Mouse (Mus musculus): Measurements from ENCODE around the gene Atrn. TPM values are rescaled to one million over a fixed set of nuclear protein-coding genes. Genes with fewer than 3 reads are reported as not detected.

Atrn gene
- polyA plus RNA-seq, 1 experiment: 37.7 TPM

DNA sequence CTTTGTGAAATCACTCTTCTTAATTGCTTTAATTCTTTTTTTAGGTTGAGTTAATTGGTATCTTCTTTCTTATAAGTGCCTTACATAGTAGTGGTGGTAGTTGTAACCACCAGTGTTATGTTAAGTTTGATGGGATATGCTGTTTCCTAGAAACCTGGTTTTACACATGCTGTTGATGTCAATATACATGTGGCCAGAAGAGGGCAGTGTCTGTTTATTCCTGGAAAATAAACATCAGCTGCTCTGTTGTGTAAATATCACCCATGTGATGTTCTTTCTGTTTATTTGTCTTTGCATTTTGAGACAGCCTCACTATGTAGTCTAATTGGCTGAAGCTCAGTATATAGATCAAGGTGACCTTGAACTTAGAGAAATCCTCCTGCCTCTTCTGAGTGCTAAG is 55.6 kb downstream of the Atrn start:
- peak; percentile 70 for DNase-seq (ENCODE audit: low read depth)
- TF ChIP-seq POLR2A (IDR thresholded peaks at IDR 0.05; ENCODE audit: borderline replicate concordance, extremely low read depth, insufficient read depth, insufficient read length, poor library complexity, severe bottlenecking) (no peak), CTCF (IDR thresholded peaks at IDR 0.05; ENCODE audit: borderline replicate concordance, extremely low read depth, insufficient read depth, insufficient read length) (peak; percentile 37; the same call in 1 of the 2 replicates)

DNA sequence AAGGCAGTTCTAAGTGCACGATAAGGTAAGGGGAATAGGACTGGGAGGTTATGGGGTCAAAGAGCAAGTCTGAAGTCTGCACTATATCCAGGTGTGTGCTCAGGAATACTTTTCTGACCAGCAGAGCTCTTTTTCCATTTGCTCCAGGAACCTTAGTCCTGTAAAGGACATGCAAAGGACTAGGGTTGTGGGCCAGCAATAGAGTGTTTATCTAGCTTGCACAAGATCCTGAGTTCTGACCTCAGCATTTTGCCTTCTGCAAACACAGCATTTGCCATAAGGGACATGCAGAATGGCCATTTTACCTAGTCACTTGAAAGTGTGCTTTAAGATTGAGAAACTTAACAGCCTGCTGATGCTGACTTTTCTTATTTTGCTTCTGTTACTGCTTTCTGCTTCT is 58.7 kb downstream of the Atrn start:
- TF ChIP-seq CTCF (IDR thresholded peaks at IDR 0.05; ENCODE audit: borderline replicate concordance, extremely low read depth, insufficient read depth, insufficient read length): no peak
- no peak for TF ChIP-seq POLR2A (IDR thresholded peaks at IDR 0.05; ENCODE audit: borderline replicate concordance, extremely low read depth, insufficient read depth, insufficient read length, poor library complexity, severe bottlenecking)
- no peak for DNase-seq (ENCODE audit: low read depth)

DNA sequence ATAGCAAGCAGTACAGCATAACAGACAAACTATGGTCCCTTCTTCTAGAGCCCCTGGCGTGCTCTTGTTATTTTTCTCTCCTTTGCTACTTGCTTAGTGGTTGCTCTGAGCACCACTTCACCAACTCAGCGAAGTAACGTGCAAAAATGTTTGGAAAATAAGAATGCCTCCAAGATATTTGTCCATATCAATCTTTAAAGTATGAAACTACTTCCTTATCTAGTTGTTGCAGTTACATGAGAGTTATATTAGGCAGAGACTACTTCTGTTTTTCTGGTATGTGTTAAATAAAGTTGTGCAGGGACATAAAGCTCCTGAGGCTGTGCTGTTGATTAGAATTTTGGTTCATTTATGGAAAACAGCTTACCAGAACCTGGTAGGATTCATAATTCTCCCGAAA is 64.7 kb downstream of the Atrn start:
- TF ChIP-seq CTCF (IDR thresholded peaks at IDR 0.05; ENCODE audit: borderline replicate concordance, extremely low read depth, insufficient read depth, insufficient read length) (no peak), POLR2A (IDR thresholded peaks at IDR 0.05; ENCODE audit: borderline replicate concordance, extremely low read depth, insufficient read depth, insufficient read length, poor library complexity, severe bottlenecking) (no peak)
- no peak for DNase-seq (ENCODE audit: low read depth)

DNA sequence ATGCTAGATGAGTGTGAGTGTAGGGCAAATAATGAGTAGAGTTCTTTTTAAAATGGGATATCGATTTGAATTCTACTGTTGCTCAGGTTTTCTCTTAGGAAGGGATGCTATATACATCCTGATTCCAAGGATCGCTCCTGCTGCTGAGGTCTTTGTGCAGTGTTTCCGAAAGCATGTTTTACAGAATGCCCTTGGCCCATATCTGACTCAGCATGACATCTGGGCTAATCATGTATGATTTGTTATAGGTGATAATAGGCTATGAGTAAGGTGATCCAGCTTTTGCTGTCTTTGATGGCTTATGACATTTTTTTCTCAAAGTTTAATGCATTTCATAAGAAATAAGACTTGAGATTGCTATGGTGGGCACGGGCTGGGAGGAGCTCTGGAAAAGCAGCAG is 66.1 kb downstream of the Atrn start:
- TF ChIP-seq POLR2A (IDR thresholded peaks at IDR 0.05; ENCODE audit: borderline replicate concordance, extremely low read depth, insufficient read depth, insufficient read length, poor library complexity, severe bottlenecking) (no peak), CTCF (IDR thresholded peaks at IDR 0.05; ENCODE audit: borderline replicate concordance, extremely low read depth, insufficient read depth, insufficient read length) (no peak)
- DNase-seq (ENCODE audit: low read depth): no peak

DNA sequence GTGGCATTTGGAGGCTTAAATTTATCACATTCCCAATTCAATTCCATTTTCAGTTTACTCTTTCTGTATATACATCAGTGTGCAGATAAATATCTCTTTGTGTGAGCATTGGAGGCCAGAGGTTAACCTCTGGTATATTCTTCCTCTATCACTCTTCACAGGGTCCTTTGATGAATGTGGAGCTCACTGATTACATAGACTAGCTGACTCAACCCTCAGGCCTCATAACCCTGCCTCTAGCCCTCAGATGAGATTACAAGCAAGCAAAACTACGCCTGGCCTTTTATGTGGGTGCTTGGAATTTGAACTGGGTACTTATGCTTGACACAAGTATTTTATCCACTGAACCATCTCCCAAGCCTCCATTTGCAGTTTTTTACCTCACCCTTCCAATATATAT is 68.6 kb downstream of the Atrn start:
- no peak for DNase-seq (ENCODE audit: low read depth)
- TF ChIP-seq CTCF (IDR thresholded peaks at IDR 0.05; ENCODE audit: borderline replicate concordance, extremely low read depth, insufficient read depth, insufficient read length): no peak
- TF ChIP-seq POLR2A (IDR thresholded peaks at IDR 0.05; ENCODE audit: borderline replicate concordance, extremely low read depth, insufficient read depth, insufficient read length, poor library complexity, severe bottlenecking): no peak

DNA sequence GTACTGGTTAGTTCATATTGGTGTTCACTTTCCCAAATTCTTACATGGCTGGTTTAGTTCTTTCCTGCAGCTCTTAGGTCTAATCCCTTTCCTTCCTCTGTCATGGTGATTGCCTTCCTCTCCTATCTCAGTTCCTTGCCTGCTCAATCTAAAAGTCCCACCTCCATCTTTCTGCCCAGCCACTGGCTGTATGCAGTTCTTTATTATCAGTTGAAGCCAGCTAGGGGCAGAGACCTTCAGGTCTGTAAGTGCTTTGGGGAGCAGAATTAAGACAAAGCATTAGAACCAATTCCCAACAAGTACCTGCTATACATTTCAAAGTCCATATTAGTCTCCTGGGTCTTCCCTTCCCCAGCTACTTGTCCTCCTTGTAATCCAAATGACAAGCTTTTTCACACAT is 71.3 kb downstream of the Atrn start:
- DNase-seq (ENCODE audit: low read depth): no peak
- TF ChIP-seq POLR2A (IDR thresholded peaks at IDR 0.05; ENCODE audit: borderline replicate concordance, extremely low read depth, insufficient read depth, insufficient read length, poor library complexity, severe bottlenecking) (no peak), CTCF (IDR thresholded peaks at IDR 0.05; ENCODE audit: borderline replicate concordance, extremely low read depth, insufficient read depth, insufficient read length) (no peak)

DNA sequence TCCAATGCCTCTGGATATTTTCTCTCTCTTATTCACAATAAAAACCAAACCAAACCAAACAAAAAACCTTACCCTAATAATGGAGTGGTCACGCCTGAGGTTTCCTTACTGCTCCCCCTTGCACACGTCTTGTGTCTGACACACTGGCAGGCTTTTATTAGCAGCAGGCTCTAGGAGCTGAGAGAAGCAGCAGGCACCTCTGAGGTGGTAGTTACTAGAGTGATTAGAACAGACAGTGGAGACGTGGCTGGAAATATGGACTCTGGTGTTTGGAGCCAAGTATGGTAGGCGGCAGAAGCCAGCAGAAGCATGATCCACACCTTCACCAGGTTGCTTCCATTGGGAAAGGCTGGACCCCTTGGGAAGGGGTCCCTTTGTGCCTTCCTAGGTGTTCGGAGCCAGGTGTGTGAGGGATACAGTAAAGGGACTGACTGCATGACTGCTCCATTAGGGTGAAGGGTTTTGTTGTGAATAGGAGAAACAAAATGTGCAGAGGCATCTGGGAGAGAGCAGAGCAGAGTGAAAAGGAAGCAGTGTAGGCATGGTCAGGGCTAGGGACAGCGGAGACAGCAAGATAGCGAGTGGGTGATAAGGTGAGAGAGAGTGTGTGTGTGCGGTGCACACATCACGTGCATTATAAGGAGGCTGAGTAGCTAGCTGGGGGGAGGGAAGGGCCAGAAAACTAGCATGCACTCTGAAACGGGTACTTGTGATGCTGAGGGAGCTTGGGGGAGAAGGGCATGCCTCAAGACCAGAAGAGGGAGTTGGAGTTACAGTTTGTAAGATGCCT is 72.0 kb downstream of the Atrn start:
- TF ChIP-seq POLR2A (IDR thresholded peaks at IDR 0.05; ENCODE audit: borderline replicate concordance, extremely low read depth, insufficient read depth, insufficient read length, poor library complexity, severe bottlenecking): no peak
- TF ChIP-seq CTCF (IDR thresholded peaks at IDR 0.05; ENCODE audit: borderline replicate concordance, extremely low read depth, insufficient read depth, insufficient read length): no peak

DNA sequence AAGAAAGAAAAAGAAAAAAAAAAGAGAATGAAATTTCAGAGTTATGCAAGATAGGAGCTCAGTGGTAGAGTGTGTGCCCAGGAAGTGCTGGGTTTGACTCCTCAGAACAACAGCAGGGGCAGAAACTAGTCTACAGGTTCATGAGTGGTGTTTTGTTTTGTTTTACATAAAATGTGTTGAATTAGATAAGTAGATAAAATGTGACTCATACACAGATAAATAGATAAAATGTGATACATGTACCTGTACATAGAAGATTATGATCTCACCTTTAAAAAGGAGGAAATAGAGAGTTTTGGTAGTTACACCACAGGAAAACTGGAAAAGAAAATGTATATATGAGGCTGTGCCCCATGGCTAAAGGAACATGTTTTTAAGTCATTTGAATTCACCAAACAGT is 72.8 kb downstream of the Atrn start:
- no peak for DNase-seq (ENCODE audit: low read depth)

More for the DNA sequence above, 72.0 kb downstream of the Atrn start:
- no peak for DNase-seq (ENCODE audit: low read depth)

DNA sequence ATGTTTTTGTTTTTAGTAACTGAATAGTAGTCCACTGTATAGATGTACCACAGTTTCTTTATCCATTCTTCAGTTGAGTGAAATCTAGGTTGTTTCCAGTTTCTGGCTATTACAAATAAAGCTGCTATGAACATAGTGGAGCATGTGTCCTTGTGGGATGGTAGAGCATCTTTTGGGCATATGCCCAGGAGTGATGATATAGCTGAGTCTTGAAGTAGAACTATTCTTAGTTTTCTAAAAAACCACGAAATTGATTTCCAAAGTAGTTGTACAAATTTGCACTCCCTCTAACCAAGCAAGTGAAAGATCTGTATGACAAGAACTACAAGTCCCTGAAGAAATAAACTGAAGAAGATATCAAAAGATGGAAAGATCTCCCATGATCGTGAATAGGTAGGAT is 86.5 kb downstream of the Atrn start:
- DNase-seq (ENCODE audit: low read depth): no peak
- TF ChIP-seq CTCF (IDR thresholded peaks at IDR 0.05; ENCODE audit: borderline replicate concordance, extremely low read depth, insufficient read depth, insufficient read length) (no peak), POLR2A (IDR thresholded peaks at IDR 0.05; ENCODE audit: borderline replicate concordance, extremely low read depth, insufficient read depth, insufficient read length, poor library complexity, severe bottlenecking) (no peak)

More for the DNA sequence above, 72.8 kb downstream of the Atrn start:
- TF ChIP-seq CTCF (IDR thresholded peaks at IDR 0.05; ENCODE audit: borderline replicate concordance, extremely low read depth, insufficient read depth, insufficient read length) (no peak), POLR2A (IDR thresholded peaks at IDR 0.05; ENCODE audit: borderline replicate concordance, extremely low read depth, insufficient read depth, insufficient read length, poor library complexity, severe bottlenecking) (no peak)

DNA sequence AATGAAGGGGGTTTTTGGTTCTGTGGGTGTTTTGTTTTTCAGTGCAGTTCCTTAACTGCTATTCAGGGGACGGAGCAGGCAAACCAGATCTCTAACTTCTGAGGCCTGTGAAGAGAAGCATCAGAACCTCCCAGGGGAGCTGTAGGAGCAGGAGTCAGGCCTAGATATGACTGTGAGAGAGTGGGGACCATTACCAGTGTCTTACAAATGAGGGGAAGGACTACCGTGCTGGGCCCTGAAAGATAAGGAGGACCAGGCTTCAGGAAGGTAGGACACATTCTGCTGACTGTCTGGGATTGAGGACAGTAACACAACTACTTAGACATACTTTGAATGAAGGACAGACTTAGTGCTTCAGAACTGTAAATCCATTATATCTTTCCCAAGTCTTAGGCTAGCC is 102.8 kb downstream of the Atrn start:
- DNase-seq (ENCODE audit: low read depth): no peak
- no peak for TF ChIP-seq CTCF (IDR thresholded peaks at IDR 0.05; ENCODE audit: borderline replicate concordance, extremely low read depth, insufficient read depth, insufficient read length)
- TF ChIP-seq POLR2A (IDR thresholded peaks at IDR 0.05; ENCODE audit: borderline replicate concordance, extremely low read depth, insufficient read depth, insufficient read length, poor library complexity, severe bottlenecking): no peak

DNA sequence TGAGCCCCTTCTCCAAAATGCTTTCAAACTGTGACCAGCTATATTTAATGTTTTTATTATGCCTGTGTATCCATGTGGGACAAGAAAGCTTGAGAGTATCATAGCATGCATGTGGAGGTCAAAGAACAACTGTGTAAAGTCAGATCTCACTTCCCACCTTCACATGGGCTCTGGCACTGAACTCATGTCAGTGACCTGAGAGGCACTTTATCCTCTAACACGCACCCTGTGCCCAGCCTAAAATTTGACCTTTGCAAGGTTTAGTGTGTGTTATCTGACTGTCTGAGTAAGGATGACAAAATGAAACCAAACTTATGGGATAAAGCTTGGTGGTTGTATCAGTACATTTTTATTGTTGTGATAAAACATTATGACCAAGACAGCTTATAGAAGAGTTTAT is 104.3 kb downstream of the Atrn start:
- TF ChIP-seq CTCF (IDR thresholded peaks at IDR 0.05; ENCODE audit: borderline replicate concordance, extremely low read depth, insufficient read depth, insufficient read length) (no peak), POLR2A (IDR thresholded peaks at IDR 0.05; ENCODE audit: borderline replicate concordance, extremely low read depth, insufficient read depth, insufficient read length, poor library complexity, severe bottlenecking) (no peak)
- DNase-seq (ENCODE audit: low read depth): no peak

DNA sequence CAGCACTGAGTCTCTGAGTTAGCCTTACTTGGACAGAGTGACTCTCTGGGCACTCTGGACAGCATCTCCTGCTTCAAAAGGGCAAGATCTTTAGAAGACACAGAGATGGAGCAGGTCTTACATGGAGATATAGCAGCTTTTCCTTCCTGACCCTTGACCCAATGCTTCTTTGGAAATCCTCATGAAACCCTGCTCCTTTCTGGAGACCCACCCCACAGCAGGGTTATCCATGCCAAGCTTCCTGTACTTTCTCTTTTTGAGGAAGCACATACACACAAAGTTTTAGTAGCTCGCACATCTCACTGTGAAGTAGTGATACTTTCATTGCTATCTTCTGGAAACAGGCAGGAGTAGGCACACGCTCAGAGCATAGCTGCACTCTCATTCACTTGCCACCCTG is 118.9 kb downstream of the Atrn start:
- TF ChIP-seq POLR2A (IDR thresholded peaks at IDR 0.05; ENCODE audit: borderline replicate concordance, extremely low read depth, insufficient read depth, insufficient read length, poor library complexity, severe bottlenecking) (no peak), CTCF (IDR thresholded peaks at IDR 0.05; ENCODE audit: borderline replicate concordance, extremely low read depth, insufficient read depth, insufficient read length) (no peak)

More for the DNA sequence above, 118.9 kb downstream of the Atrn start:
- no peak for DNase-seq (ENCODE audit: low read depth)

Data from brain, embryonic 14.5 days (tissue).